Mouse (Mus musculus): ENCODE measurements at regions not wholly inside any gene's neighbourhood (a gene's known extent, or its start where the extent isn't known, plus 50 kb on each side); places are given as distances from the start of the nearest gene placed in this dataset.

- Histone ChIP-seq H3K27me3 (ENCODE audit: insufficient read depth, low read length) (no peaks in the 10 kb centered on the region), H3K4me1 (ENCODE audit: insufficient read depth, low read depth, low read length) (no peaks in the 10 kb centered on the region), H3K4me3 (ENCODE audit: low read depth, low read length) (no peak overlapping the region), H3K9me3 (replicated peaks) (peaks cover 19% of the 10 kb centered on the region; the same call in 1 of the 2 replicates), H3K36me3 (replicated peaks) (no peaks in the 10 kb centered on the region)
- DNase-seq (ENCODE audit: low spot score) (no peak), ATAC-seq (ENCODE audit: extremely low read depth, insufficient number of reproducible peaks, low FRiP score, poor library complexity, severe bottlenecking) (no peak)
- no peak for TF ChIP-seq TAL1 (conservative IDR thresholded peaks at IDR 0.05; ENCODE audit: low read depth, low read length)
- TF ChIP-seq CTCF (IDR thresholded peaks at IDR 0.05; ENCODE audit: low read depth, low read length) = no peak
- TF ChIP-seq GATA1 (IDR thresholded peaks at IDR 0.05; ENCODE audit: borderline replicate concordance, low read length) = no peak
- TF ChIP-seq POLR2AphosphoS5 (IDR thresholded peaks at IDR 0.05; ENCODE audit: insufficient replicate concordance, low read depth, low read length) = no peak
- no peak for TF ChIP-seq GATA2 (IDR thresholded peaks at IDR 0.05; ENCODE audit: borderline replicate concordance, low read depth, low read length)
These were observed 277.1 kb downstream of the Rnf152 start for GRCm38 (mm10) chr1:105079437-105079836.

GRCm38 (mm10) chr1:105075728-105076127 is 280.8 kb downstream of the Rnf152 start:
- Histone ChIP-seq H3K4me3 (ENCODE audit: low read depth, low read length) (no peak overlapping the region), H3K36me3 (replicated peaks) (no peaks in the 10 kb centered on the region), H3K9me3 (replicated peaks) (peaks cover 16% of the 10 kb centered on the region; the same call in 1 of the 2 replicates), H3K27me3 (ENCODE audit: insufficient read depth, low read length) (no peaks in the 10 kb centered on the region), H3K4me1 (ENCODE audit: insufficient read depth, low read depth, low read length) (no peaks in the 10 kb centered on the region)
- TF ChIP-seq GATA2 (IDR thresholded peaks at IDR 0.05; ENCODE audit: borderline replicate concordance, low read depth, low read length) (no peak), POLR2AphosphoS5 (IDR thresholded peaks at IDR 0.05; ENCODE audit: insufficient replicate concordance, low read depth, low read length) (no peak), GATA1 (IDR thresholded peaks at IDR 0.05; ENCODE audit: borderline replicate concordance, low read length) (no peak), TAL1 (conservative IDR thresholded peaks at IDR 0.05; ENCODE audit: low read depth, low read length) (no peak), CTCF (IDR thresholded peaks at IDR 0.05; ENCODE audit: low read depth, low read length) (no peak)
- no peak for ATAC-seq (ENCODE audit: extremely low read depth, insufficient number of reproducible peaks, low FRiP score, poor library complexity, severe bottlenecking)
- no peak for DNase-seq (ENCODE audit: low spot score)

DNA sequence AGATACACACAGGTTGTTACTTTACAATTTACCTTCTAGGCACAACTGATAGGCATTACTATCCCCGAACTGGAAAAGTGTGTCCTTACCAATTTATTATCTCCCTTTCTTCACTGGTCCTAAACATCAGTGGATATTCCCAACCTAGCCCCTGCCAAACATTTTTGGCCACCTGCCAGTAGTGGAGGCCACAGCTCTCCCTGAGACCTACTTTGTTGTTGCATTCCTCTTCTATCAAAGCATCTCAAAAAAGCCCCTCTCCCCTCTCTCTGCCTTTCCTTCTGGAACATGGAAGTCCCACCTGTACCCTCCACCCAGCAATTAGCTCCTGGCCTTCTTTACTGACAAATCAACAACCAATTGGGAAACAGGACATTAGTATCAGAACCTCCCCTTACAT is 282.2 kb downstream of the Rnf152 start:
- Histone ChIP-seq H3K36me3 (replicated peaks) (no peaks in the 10 kb centered on the region), H3K27me3 (ENCODE audit: insufficient read depth, low read length) (no peaks in the 10 kb centered on the region), H3K9me3 (replicated peaks) (peaks cover 15% of the 10 kb centered on the region; the same call in 1 of the 2 replicates), H3K4me3 (ENCODE audit: low read depth, low read length) (no peak overlapping the region), H3K4me1 (ENCODE audit: insufficient read depth, low read depth, low read length) (no peaks in the 10 kb centered on the region)
- DNase-seq (ENCODE audit: low spot score) (no peak), ATAC-seq (ENCODE audit: extremely low read depth, insufficient number of reproducible peaks, low FRiP score, poor library complexity, severe bottlenecking) (no peak)
- TF ChIP-seq POLR2AphosphoS5 (IDR thresholded peaks at IDR 0.05; ENCODE audit: insufficient replicate concordance, low read depth, low read length) (no peak), GATA2 (IDR thresholded peaks at IDR 0.05; ENCODE audit: borderline replicate concordance, low read depth, low read length) (no peak), TAL1 (conservative IDR thresholded peaks at IDR 0.05; ENCODE audit: low read depth, low read length) (no peak), GATA1 (IDR thresholded peaks at IDR 0.05; ENCODE audit: borderline replicate concordance, low read length) (no peak), CTCF (IDR thresholded peaks at IDR 0.05; ENCODE audit: low read depth, low read length) (no peak)

DNA sequence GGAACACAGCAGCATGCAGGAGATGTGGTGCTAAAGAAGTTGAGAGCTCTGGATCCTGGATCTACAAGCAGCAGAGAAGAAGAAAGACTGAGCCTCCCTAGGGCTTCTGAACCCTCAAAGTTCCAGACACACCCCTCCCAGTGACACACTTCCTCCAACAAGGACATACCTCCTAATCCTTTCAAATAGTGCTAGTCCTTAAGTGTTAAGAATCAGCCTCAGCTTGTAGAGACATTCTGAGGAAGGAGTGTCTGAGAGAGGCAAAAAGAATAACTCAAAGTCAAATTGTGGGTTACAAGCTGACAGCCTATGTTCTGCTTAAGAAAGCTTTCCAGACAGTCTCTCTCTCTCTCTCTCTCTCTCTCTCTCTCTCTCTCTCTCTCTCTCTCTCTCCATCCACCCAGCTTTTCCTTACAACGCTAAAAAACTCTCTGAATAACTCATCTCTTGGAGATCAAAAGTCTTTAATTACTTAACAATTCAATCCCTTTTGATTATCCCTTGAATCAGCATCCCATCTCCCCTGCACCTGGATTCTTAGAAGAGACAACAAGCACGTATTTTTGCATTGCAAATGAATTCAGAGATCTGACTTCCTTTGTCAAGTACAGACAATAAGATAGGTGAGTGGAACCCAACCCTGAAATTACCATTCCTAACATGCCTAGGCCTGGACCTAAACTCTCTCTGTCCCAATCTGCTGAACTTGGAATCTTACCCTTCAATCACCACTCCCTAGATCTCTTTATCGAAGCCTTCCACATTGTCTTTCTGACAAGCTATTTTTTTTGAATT is 285.7 kb downstream of the Rnf152 start:
- H3K4me3 ChIP-seq (ENCODE audit: low read depth, low read length) = no peak overlapping the region
- no peak for TF ChIP-seq GATA1 (IDR thresholded peaks at IDR 0.05; ENCODE audit: borderline replicate concordance, low read length)
- TF ChIP-seq GATA2 (IDR thresholded peaks at IDR 0.05; ENCODE audit: borderline replicate concordance, low read depth, low read length) = no peak
- no peak for TF ChIP-seq CTCF (IDR thresholded peaks at IDR 0.05; ENCODE audit: low read depth, low read length)
- TF ChIP-seq POLR2AphosphoS5 (IDR thresholded peaks at IDR 0.05; ENCODE audit: insufficient replicate concordance, low read depth, low read length) = no peak
- no peak for TF ChIP-seq TAL1 (conservative IDR thresholded peaks at IDR 0.05; ENCODE audit: low read depth, low read length)
- ATAC-seq (ENCODE audit: extremely low read depth, insufficient number of reproducible peaks, low FRiP score, poor library complexity, severe bottlenecking) = no peak
- no peak for DNase-seq (ENCODE audit: low spot score)
- H3K36me3 ChIP-seq (replicated peaks) = no peaks in the 10 kb centered on the region
- H3K4me1 ChIP-seq (ENCODE audit: insufficient read depth, low read depth, low read length) = no peaks in the 10 kb centered on the region
- H3K27me3 ChIP-seq (ENCODE audit: insufficient read depth, low read length) = no peaks in the 10 kb centered on the region
- peaks cover 17% of the 10 kb centered on the region for H3K9me3 ChIP-seq (replicated peaks)

DNA sequence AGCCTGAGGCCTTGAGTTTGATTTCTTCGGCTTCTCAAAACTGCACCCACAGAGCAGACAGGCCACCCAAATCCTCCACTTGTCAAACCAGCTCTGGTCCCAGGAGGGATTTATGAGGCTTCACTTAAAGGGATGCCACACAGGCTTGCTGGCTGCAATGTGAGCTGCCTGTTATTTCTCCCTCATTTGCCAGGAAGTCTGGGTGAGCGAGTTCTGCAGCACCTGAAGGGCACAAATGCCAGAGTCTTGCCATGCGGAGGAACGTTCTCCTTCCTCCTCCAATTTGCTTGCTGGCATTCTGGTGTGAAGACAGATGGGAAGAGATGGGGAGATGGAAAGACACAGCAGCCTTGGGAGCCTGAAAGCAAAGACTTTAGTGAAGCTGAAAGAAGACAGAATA is 288.6 kb downstream of the Rnf152 start:
- Histone ChIP-seq H3K4me3 (ENCODE audit: low read depth, low read length) (no peak overlapping the region), H3K4me1 (ENCODE audit: insufficient read depth, low read depth, low read length) (no peaks in the 10 kb centered on the region), H3K9me3 (replicated peaks) (peaks cover 13% of the 10 kb centered on the region), H3K27me3 (ENCODE audit: insufficient read depth, low read length) (no peaks in the 10 kb centered on the region), H3K36me3 (replicated peaks) (no peaks in the 10 kb centered on the region)
- DNase-seq (ENCODE audit: low spot score) (no peak), ATAC-seq (ENCODE audit: extremely low read depth, insufficient number of reproducible peaks, low FRiP score, poor library complexity, severe bottlenecking) (no peak)
- TF ChIP-seq TAL1 (conservative IDR thresholded peaks at IDR 0.05; ENCODE audit: low read depth, low read length) (no peak), GATA1 (IDR thresholded peaks at IDR 0.05; ENCODE audit: borderline replicate concordance, low read length) (no peak), GATA2 (IDR thresholded peaks at IDR 0.05; ENCODE audit: borderline replicate concordance, low read depth, low read length) (no peak), POLR2AphosphoS5 (IDR thresholded peaks at IDR 0.05; ENCODE audit: insufficient replicate concordance, low read depth, low read length) (no peak), CTCF (IDR thresholded peaks at IDR 0.05; ENCODE audit: low read depth, low read length) (no peak)

DNA sequence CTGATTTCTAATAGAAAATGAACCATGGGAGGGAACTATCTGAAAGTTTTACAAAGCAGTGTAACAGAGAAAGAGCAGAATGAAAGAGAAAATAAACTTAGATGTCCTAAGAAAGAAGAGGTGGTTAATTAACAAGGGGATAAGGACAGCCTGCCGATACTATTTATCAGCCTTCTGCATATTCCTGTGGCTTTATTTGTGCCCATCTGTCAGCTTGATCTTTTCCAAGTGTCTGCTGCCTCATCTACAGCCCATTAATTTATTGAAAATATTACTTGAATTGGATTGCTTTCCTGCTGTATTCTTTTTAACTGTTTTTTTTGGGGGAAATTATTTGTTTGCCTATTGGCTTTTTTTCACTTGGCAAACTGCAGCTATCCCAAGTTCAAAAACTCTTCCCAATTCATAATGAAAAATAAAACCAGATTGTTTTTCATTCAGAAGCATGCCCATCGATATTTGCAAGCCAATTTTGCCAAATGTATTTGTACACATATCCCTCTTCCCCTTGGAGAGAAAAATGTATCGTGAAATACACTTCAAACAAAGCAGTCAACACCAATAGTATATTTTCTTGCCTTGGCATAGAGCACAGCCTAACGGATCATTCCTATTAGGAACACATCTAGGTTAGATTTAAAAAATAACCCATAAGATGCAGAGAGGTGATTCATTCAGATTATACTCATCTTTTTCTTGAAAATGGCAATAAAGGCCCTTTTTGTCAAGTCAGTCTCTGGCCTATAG is 289.3 kb downstream of the Rnf152 start:
- Histone ChIP-seq H3K4me3 (ENCODE audit: low read depth, low read length) (no peak overlapping the region), H3K9me3 (replicated peaks) (peaks cover 15% of the 10 kb centered on the region), H3K27me3 (ENCODE audit: insufficient read depth, low read length) (no peaks in the 10 kb centered on the region), H3K36me3 (replicated peaks) (no peaks in the 10 kb centered on the region), H3K4me1 (ENCODE audit: insufficient read depth, low read depth, low read length) (no peaks in the 10 kb centered on the region)
- no peak for DNase-seq (ENCODE audit: low spot score)
- no peak for TF ChIP-seq POLR2AphosphoS5 (IDR thresholded peaks at IDR 0.05; ENCODE audit: insufficient replicate concordance, low read depth, low read length)
- no peak for TF ChIP-seq TAL1 (conservative IDR thresholded peaks at IDR 0.05; ENCODE audit: low read depth, low read length)
- no peak for TF ChIP-seq CTCF (IDR thresholded peaks at IDR 0.05; ENCODE audit: low read depth, low read length)
- TF ChIP-seq GATA2 (IDR thresholded peaks at IDR 0.05; ENCODE audit: borderline replicate concordance, low read depth, low read length) = no peak
- no peak for TF ChIP-seq GATA1 (IDR thresholded peaks at IDR 0.05; ENCODE audit: borderline replicate concordance, low read length)
- ATAC-seq (ENCODE audit: extremely low read depth, insufficient number of reproducible peaks, low FRiP score, poor library complexity, severe bottlenecking) = no peak
